Mouse (Mus musculus) erythroid progenitor cell, adult 5-6 weeks (primary cell): ENCODE data around the gene 1700017B05Rik. TPM values are rescaled to one million over a fixed set of nuclear protein-coding genes. Genes with fewer than 3 reads are reported as not detected.
"Not testable (repeated sequence)": the region's sequence is repeated elsewhere in the genome, so short reads cannot be mapped to it uniquely, and the experiment has no call there.

Experiments used
- ATAC-seq: replicated peaks from 2 replicates; pipeline ENCODE4 v1.8.0; 2016; ENCODE audit warnings: moderate number of reproducible peaks, mild to moderate bottlenecking, moderate TSS enrichment, inconsistent platforms; ENCODE audit not compliant: poor library complexity, low FRiP score, severe bottlenecking
- total RNA-seq, 2 experiments: library from RNA; stranded (forward) in 1 of 2; stranded (reverse) in 1 of 2; fragments of 150-400 nt in 1 of 2; fragments of 186-747, 209-891 nt in 1 of 2; gene quantifications; 2 replicates each; pipeline versions ENCODE4 v1.2.3 to v1.2.4; 2015 to 2017; ENCODE audit warnings: low replicate concordance in 2 of 2

Gene 1700017B05Rik
- total RNA-seq, 2 experiments from 2014 or later, result 45.0 to 46.5 TPM

GRCm38 (mm10) chr9:57226628-57227122 is 35.7 kb downstream of the 1700017B05Rik start:
- not testable (repeated sequence) for ATAC-seq

GRCm38 (mm10) chr9:57225780-57226627 is 36.4 kb downstream of the 1700017B05Rik start:
- ATAC-seq, result peak; percentile 97

GRCm38 (mm10) chr9:57223341-57223740 is 39.1 kb downstream of the 1700017B05Rik start:
- no peak for ATAC-seq

GRCm38 (mm10) chr9:57220356-57220755 is 42.1 kb downstream of the 1700017B05Rik start:
- peak; percentile 71 for ATAC-seq

- no peak for ATAC-seq
Observed at GRCm38 (mm10) chr9:57219511-57219910, 42.9 kb downstream of the 1700017B05Rik start.

GRCm38 (mm10) chr9:57218776-57219175 is 43.6 kb downstream of the 1700017B05Rik start:
- no peak for ATAC-seq

- no peak for ATAC-seq
Observed at GRCm38 (mm10) chr9:57217220-57217619, 45.2 kb downstream of the 1700017B05Rik start.

- no peak for ATAC-seq
Observed at GRCm38 (mm10) chr9:57214500-57214899, 47.9 kb downstream of the 1700017B05Rik start.

GRCm38 (mm10) chr9:57212448-57213222 is 49.8 kb downstream of the 1700017B05Rik start:
- peak; percentile 39; the same call in 1 of the 2 replicates for ATAC-seq

- ATAC-seq, result no peak
Observed at GRCm38 (mm10) chr9:57209316-57209715, 53.1 kb downstream of the 1700017B05Rik start.

- ATAC-seq, result no peak
Observed at GRCm38 (mm10) chr9:57206896-57207295, 55.5 kb downstream of the 1700017B05Rik start.

- ATAC-seq, result not testable (repeated sequence)
Observed at GRCm38 (mm10) chr9:57203571-57203970, 58.8 kb downstream of the 1700017B05Rik start.

Other genes starting within 250 kb of the 1700017B05Rik start
- gene Sin3a, start 190.6 kb downstream of the 1700017B05Rik start, total RNA-seq (2015; ENCODE audit: low replicate concordance), result 71.7 and 122 TPM in 2 replicates
- gene Sin3a, start 190.6 kb downstream of the 1700017B05Rik start, total RNA-seq (2017; ENCODE audit: low replicate concordance), result 59.9 and 75.3 TPM in 2 replicates
- gene Man2c1, start 131.9 kb downstream of the 1700017B05Rik start, total RNA-seq (2015; ENCODE audit: low replicate concordance), result 22.3 and 32.3 TPM in 2 replicates
- 18.6 and 29.7 TPM in 2 replicates for gene Man2c1, start 131.9 kb downstream of the 1700017B05Rik start, total RNA-seq (2017; ENCODE audit: low replicate concordance)
- gene Neil1, start 114.3 kb downstream of the 1700017B05Rik start, total RNA-seq (2015; ENCODE audit: low replicate concordance), result 2.1 and 6.1 TPM in 2 replicates
- gene Neil1, start 114.3 kb downstream of the 1700017B05Rik start, total RNA-seq (2017; ENCODE audit: low replicate concordance), result 4.2 TPM in 1 of 2 replicates, not detected in the other
- gene Commd4, start 104.3 kb downstream of the 1700017B05Rik start, total RNA-seq (2015; ENCODE audit: low replicate concordance), result 25.2 and 46.9 TPM in 2 replicates
- 22.1 and 24.4 TPM in 2 replicates for gene Commd4, start 104.3 kb downstream of the 1700017B05Rik start, total RNA-seq (2017; ENCODE audit: low replicate concordance)
- gene Trcg1, start 26.1 kb downstream of the 1700017B05Rik start, total RNA-seq (2015; ENCODE audit: low replicate concordance), result not detected in 2 replicates
- gene Trcg1, start 26.1 kb downstream of the 1700017B05Rik start, total RNA-seq (2017; ENCODE audit: low replicate concordance), result not detected in 2 replicates
- 9.4 and 17.2 TPM in 2 replicates for gene Ppcdc, start 177.5 kb upstream of the 1700017B05Rik start, total RNA-seq (2015; ENCODE audit: low replicate concordance)
- gene Ppcdc, start 177.5 kb upstream of the 1700017B05Rik start, total RNA-seq (2017; ENCODE audit: low replicate concordance), result 5.0 and 6.1 TPM in 2 replicates
- 0.84 TPM in 1 of 2 replicates, not detected in the other for gene Scamp5, start 205.4 kb upstream of the 1700017B05Rik start, total RNA-seq (2015; ENCODE audit: low replicate concordance)
- 1.2 TPM in 2 replicates for gene Scamp5, start 205.4 kb upstream of the 1700017B05Rik start, total RNA-seq (2017; ENCODE audit: low replicate concordance)
- not detected in 2 replicates for gene Rpp25, start 241.4 kb upstream of the 1700017B05Rik start, total RNA-seq (2015; ENCODE audit: low replicate concordance)
- gene Rpp25, start 241.4 kb upstream of the 1700017B05Rik start, total RNA-seq (2017; ENCODE audit: low replicate concordance), result not detected in 2 replicates